Mouse (Mus musculus): ENCODE data around the gene Luzp1.

Gene Luzp1

DNA sequence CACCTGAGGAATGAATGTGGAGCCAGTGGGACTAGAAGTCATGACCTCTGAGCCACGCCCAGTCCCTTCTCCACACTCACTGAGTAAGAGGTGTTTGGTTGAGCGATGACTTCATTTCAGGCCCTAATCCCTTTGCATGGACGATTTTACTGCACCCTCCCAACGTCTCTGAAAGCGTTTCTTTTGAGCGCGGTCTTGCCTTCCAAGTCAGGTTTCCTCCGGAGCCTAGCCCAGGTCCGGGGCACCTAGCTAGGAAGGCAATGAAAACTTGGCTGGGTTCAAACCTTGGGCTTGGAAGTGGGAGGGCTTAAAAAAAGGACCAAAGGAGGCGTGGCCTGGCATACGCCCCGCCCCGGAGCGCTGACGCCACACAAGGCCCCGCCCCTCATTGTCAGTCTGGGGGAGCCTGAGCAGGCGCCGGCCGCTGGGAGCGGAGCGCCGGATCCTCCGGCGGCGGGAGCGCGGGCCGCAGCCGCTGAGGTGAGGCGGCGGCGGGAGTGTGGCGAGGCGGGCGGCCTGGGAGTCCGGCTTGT is at the start of gene Luzp1:
Luzp1 (plus strand) TSS at position 391 of the 533 bp plus-strand sequence.
- DNase-seq (ENCODE audit: low spot score), result peak; percentile 91

DNA sequence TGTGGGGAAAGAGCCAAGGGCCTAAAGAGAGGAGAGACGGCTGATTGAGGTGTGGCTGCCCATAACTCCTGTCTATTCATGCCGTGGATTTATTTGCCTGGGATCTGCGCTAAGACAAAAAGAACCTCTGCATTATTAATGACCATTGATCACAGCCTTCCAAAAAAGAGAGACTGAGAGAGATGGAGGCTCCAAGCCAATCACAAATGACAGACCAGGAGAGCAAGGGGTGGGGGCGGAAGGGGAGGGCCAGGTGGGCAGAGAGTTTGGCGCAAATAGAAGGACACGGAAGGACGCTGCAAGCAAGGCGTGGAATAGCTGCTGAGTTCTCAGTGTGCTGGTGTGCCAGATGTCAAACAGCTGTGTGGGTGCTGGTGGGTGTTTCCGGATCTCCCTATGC is 46.3 kb upstream of the Luzp1 start, which contains the start of gene Htr1d:
Htr1d (plus strand) TSS at position 301 of the 400 bp plus-strand sequence.
- DNase-seq (ENCODE audit: low spot score), result no peak

DNA sequence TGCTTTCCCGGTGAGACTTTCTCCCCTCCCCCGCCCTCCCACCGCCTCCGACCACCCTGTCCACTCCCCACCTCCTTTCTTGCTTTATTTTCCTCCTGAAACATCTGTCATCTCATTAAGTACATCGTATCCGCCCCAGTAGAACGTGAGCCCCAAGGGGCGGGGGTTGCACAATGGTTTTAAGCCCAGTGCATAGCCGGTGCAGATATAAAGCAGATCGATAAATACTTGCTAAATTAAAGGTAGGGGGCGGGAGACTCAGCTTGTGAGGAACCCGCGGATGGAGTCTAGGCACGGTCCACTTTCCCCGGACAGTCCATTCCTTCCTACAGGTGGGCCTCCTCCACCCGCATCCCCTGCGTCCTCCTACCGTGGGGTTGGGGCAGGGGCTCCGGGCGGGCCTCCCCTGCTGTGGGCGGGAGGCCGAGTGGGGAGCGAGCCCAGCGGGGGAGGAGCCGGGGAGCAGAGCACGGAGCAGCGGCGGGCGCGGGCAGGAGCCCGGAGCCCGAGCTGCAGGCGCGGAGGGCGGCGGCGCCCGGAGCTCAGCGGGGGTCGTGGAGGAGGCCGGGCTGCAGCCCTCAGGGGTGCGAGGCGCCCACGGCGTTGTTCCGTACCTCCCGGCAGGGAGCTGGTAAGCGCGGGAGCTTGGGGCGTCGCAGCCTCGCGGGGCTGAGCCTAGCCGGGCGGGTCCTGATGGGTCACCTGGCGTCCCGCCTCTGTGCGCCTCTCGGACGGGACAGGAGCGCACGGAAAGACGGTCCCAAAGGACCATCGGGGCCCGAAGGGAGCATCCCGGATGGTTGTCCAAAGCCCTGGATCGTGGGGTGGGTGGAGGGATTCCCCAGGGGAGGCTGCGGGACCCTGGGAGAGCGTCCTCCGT is 45.2 kb upstream of the Luzp1 start:
- DNase-seq (ENCODE audit: low spot score), result no peak

DNA sequence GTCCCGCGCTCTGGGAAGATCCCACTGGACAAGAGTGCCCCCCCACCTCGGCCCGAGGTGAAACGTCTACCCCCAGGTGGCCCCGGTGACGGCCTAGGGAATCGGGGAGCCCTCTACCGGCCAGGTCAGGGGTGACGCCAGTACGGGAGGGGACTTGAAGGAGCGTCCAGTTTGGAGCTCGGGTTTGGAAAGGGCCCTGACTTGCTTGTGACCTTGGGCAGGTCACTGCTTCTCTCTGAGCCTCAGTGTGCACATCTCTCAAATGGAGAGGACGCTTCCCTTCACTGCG is 44.6 kb upstream of the Luzp1 start:
- DNase-seq (ENCODE audit: low spot score), result no peak

DNA sequence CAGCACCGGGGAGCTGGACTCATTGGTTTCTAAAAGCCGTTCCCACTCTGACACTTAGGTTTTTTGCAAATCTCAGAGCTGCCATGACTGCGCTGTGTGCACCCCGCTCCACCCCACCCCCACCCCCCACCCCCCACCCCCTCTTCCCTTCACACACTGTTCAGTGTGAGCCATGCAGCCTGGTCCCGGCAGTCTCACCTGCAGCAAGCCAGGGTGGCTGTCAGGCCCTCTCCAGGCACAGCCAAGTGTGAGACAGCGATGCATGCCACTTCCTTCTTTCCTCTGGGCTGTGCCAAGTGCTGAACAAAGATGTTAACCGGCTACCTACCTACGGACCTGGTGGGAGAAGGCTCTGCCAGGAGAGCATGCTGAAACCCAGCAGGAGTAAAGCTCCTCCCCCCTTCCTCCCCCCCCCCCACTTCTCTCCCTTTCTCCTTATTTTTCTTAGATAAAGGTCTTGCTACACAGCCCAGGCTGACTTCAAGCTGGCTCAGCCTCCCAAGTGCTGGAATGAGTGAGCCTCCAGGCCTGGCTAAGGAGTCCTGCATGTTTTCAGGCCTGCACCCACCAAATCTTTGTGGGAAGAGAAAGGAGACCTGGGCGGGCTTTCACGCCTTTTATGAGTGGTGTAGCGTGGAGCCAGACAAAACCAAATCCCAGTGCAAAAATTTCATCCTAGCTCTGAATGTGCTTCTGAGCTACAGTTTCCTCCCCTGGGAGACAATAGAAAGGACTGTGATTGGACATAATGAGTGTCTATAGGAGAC is 38.8 kb upstream of the Luzp1 start:
- DNase-seq (ENCODE audit: low spot score), result peak; percentile 31

DNA sequence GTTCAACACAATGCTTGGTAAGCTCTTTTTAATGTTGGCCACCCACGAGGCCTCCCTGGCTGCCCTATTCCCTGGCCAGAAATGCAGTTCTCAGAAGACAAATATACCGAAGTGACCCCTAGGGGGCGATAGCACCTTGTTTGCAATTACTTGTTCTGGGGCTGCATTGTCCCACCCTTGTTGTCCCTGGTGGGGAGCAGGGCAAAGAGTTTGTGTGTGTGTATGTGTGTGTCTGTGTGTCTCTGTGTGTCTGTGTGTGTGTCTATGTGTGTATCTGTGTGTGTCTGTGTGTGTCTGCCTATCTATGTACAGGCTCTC is 38.2 kb upstream of the Luzp1 start:
- DNase-seq (ENCODE audit: low spot score), result peak; percentile 67

DNA sequence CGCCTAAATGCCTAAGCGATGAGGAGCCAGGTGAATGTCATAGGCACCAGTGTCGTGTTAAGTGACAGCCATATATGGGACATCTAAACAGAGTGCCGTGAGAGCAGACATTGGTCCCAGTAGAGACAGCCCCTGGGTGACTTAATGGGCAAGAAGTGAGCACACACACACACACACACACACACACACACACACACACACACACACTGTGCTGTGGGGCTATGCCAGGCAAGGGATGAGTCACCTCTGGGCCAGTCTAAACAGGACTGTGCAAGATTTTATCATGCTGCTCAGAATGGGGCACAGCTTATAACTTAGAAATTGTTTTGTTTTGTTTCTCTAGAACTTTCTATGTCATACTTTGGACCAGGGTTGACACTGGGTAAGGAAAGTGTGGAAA is 35.5 kb upstream of the Luzp1 start:
- DNase-seq (ENCODE audit: low spot score), result peak; percentile 71

DNA sequence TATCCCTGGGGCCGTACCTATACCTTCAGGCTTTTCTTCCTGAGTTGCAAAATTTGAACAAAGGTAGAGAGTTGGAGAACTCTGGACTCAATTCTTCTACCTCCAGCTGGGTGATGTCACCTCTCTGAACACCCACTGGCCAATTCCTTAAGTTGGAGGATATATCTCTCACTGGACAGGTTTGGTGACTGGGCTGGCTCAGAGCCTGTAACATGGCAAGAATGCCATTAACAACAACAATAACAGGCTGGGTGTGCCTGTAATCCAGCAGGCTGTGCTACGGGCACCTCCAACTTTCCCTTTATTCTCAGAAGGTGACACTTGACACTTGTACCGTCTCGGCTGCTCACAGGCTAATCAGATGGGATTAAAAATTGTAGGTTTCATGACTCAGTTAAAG is 30.5 kb upstream of the Luzp1 start:
- no peak for DNase-seq (ENCODE audit: low spot score)

DNA sequence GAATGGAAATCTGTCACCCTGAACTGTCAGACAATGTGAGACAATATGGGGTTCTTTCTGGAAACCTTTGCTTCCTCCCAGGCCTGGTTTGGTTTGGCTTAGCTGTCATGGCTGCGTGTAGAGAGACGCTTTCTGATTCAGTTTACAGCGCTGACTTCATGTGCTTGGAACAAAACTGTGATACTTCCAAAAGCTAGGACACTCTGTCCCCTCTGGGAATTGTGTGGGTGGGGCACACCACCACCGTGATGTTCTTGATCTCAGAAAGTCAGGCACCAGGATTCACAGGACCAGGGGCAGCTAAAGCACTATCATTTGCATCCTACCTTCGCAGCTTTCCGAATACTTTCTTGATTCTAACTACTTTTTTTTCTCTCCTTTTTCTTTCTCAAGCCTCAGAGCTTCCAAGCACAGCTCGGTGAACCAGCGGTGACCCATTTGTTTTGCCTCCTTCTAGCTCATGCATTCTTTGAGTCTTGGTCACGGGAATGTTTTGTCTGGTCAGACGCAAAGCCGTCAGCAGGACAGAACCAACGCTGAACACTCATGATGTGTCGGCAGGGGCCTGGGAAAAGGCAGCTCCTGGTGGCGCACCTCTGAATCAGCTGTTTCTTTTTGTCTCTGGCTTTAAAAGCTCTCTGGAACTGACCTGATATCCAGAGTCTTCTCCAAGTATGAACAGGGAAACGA is 28.1 kb upstream of the Luzp1 start:
- DNase-seq (ENCODE audit: low spot score), result no peak

DNA sequence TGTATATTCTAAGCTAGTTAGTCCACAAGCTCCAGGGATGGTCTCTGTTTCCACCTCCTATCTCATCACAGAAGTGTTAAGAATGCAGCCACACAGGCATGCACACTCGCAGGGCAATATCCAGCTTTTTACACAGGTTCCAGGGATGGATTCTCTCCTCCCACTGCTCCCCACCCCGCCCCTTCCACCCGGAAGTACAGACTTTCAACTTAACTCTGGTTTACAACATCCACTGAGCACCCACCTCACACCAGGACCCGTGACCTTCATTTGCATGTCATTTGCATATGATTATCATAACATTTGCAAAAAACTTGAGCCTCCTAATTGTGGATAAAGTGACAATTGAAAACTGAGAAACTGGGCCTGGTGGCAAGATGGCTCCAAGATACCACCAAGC is 25.0 kb upstream of the Luzp1 start:
- no peak for DNase-seq (ENCODE audit: low spot score)

DNA sequence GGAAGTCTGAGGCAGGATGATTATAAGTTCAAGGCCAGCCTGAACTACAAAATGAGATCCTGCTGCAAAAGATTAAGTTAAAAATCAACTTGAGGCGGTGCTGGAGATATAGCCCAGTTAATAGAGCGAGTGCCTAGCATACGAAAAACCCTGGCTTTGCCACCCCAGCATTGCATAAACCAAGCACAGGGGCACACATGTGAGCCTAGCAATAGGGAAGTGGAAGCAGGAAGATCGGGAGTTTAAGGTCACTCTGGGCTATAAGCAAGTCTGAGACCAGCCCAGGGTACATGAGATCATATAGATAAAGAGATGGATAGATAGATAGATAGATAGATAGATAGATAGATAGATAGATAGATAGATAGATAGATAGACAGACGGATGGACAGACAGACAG is 19.8 kb upstream of the Luzp1 start:
- no peak for DNase-seq (ENCODE audit: low spot score)

DNA sequence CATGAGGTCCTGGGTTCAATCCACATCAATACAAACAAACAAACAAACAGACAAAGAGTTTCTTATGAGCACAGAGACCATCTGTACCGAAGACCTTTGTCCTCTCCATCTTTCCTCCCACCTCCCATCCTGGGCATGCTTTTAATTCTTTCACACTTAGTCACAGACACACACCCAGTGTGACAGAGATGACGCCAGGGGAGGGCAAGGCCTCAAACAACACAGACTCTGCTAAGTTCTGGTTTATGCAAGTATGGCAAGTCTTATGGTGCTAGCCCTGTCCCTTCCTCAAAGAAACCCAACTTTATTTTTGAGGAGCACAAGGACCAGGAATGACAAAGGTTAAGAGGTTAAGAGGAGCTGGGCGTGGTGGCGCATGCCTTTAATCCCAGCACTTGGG is 19.3 kb upstream of the Luzp1 start:
- no peak for DNase-seq (ENCODE audit: low spot score)

DNA sequence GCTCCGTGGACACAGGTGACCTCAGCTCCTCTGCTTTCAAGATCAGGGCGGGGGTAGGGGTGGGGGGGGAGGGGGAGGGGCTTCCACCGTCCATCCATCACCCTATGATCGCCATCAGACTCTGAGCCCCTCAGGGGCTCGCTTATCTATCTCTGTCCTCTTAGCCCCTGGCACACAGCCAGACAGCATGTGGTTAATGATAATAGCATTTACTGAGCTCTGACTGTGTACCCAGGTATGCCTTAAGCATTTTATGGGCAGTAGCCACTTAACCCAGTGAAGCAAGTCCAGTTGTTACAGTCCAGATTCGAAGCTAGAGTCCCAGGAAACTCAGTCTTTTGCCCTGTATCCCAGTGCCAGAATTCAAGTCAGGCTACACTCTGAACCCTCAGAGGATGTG is 18.0 kb upstream of the Luzp1 start:
- DNase-seq (ENCODE audit: low spot score), result no peak

DNA sequence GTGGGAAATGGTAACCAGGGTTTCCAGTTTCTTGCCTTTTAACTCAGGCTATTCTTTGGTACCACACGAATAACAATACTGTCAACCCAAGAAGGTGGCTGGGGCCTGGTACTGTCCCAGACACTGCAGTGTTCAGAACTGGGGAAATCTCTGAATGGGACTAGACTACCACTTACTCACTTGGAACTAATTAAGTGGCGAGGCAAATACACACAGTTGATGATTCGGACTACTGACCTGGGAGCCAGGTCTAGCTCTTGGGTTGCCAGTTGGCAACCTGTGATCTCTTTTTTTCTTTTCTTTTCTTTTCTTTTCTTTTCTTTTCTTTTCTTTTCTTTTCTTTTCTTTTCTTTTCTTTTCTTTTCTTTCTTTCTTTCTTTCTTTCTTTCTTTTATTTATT is 17.3 kb upstream of the Luzp1 start:
- DNase-seq (ENCODE audit: low spot score), result no peak

DNA sequence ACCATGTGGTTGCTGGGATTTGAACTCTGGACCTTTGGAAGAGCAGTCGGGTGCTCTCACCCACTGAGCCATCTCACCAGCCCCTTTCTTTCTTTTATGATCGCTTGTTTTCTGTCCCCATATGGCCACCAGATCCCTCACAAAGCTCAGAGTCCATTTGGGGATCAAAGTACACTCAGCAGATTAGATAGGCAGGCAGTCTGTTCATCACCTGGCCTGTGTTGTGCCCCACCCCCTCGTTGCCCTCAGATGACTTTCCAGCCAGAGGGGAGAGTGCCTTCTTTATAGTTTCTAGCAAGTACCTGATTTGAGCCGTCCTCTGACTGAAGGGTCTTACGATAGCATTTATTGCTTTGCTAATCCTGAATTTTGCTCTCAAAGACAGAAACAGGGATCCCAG is 16.8 kb upstream of the Luzp1 start:
- no peak for DNase-seq (ENCODE audit: low spot score)

DNA sequence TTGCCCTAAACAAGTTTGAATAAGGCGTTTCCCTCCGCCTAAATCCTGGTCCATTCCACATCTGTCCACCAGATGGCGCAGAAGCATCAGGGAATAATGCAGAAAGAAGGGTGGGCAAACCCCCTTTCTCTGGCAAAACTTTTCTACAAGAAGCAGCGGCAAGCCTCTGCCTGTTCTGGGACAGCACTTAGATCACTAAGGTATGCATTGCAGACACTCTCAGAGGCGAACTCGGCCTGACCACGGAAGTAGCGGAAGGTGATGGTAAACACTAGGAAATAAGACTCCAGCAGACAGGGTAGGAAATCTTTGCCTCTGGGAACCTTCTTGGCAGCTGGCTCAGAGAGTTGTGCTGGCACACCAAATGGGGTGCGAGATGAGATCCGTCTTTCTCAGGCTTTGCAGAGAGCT is 14.7 kb upstream of the Luzp1 start:
- peak; percentile 81 for DNase-seq (ENCODE audit: low spot score)

DNA sequence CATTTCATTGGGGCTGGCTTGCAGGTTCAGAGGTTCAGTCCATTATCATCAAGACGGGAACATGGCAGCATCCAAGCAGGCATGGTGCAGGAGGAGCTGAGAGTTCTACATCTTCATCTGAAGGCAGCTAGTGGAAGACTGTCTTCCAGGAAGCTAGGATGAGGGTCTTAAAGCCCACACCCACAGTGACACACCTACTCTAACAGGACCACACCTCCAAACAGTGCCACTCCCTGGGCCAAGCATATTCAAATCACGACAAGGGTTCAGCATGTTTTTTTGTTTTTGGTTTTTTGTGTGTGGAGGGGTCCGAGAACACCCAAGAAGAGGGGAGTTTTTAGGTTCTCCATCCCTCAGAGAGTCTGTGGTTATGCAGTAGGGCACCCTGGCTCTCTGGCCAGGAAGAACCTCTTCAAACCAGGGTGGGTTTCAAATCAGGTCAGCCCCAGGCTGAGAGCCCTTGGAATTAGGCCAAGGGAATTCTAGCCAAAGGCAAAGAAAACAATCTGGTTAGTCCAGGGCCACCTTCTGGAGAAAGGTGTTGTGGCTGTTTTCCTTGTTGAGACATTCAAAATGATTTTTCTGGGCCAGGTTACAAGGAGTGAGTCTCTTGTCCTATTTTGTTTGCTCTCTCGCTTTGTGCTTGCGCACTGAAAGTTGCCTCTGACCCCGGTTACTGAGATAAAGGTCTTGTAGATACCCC is 12.9 kb upstream of the Luzp1 start:
- no peak for DNase-seq (ENCODE audit: low spot score)

DNA sequence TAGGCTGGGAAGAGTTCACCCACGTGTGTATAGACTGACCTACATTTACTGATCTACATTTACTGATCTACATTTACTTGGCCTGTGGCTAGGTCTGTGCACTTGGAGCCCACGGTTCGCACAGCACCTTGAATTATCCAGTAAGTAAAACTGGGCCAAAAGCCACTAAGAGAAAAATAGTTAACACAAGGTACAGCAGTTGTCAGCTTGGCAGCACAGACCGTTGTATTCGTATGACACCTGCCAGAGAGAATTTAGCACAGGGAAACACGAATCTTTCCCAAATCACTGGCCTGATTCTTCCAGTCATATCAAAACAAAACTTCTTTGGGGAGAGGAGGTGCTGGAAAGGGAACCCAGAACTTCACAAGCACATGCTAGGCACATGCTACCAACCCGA is 11.3 kb upstream of the Luzp1 start:
- DNase-seq (ENCODE audit: low spot score), result no peak

DNA sequence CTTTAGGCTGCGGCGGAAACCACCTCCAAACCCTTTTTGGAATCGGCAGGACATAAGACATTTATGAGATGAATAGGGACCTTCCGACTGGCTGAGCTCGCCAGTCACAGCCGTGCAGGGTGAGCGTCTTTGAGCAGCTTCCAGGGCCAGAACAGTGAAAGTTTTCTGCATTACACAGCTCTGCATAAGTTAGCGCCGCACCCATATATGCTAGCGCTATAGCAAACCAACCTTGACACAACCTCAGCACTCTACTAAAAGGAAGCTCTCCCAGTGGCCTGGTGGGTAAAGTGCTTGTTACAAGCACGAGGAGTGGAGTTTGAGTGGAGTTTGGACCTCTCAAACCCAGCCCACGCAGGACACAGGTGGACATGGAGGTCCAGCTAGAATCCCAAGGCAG is 10.4 kb upstream of the Luzp1 start:
- DNase-seq (ENCODE audit: low spot score), result no peak

DNA sequence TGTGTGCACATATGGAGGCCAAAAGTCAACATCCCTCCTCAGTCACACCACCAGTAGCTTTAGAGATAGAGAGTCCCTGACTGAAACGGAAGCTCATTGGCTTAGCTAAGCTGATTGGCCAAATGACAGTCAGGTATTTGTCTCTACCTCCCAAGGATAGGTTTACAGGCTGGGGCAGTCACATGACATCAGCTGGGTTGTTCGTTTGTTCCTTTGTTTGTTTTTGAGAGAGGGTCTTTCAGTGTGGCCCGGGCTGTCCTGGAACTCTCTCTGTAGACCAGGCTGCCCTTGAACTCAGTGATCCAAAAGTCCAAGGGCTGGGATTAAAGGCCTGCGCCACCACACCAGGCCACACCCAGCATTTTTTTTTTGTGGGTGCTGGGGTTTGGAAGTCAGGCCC is 8.4 kb upstream of the Luzp1 start:
- no peak for DNase-seq (ENCODE audit: low spot score)

DNA sequence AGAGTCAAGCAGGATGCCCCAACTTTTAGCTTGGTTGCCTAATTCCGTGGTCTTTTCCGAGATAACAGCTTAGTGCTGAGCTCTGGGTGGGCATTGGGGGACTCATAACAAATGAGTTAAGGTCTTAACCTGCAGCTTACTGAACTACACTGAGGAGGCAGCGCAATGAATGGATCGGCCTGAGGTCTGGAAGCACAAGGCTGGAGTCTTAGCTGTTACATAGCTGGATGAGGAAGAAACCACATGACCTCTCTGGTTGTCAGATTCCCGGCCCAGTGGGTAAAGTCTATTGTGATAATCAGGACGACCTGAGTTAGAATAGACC is 7.8 kb upstream of the Luzp1 start:
- no peak for DNase-seq (ENCODE audit: low spot score)

DNA sequence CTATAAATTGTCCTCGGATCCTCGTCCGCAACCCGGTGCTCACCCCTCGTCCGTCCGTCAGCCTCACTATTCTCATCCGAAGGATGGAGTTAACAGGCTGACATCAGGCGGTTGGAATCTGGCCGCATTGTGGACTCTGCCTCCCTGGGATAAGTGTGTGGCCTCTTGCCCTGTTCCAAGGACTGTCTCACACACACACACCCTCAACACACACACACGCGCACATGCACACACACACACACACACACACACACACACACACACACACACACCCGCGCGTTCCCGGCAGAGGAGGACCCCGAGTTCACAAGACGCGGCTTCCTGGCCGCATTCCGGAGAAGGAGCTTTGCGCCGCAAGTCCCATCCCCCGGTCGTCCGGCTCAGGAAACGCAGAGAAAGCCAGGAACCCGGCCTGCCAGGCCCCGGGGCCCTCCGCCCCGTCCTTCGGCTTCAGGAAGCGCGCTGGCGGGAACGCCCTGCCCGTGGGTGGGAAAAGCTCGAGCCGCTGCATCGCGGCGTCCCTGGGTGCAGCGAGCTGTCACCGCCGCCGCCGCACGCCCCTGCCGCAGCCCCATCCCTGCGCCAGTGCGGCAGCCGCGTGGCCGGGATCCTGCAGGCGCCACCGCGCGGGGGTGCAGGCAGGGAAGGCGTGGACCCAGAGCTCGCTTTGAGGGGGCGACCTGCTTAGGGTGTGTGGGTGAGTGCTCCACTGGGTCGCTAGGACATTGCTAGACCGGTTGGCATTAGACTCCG is 7.3 kb upstream of the Luzp1 start, which contains the start of gene 6030445D17Rik:
6030445D17Rik (plus strand) TSS at position 165 of the 753 bp plus-strand sequence.
- DNase-seq (ENCODE audit: low spot score), result peak; percentile 41

All from adipocyte (in vitro differentiated cells).